Mouse (Mus musculus): Measurements from ENCODE around the gene C1s1. TPM values are rescaled to one million over a fixed set of nuclear protein-coding genes. Genes with fewer than 3 reads are reported as not detected.
"Not testable (repeated sequence)": the region's sequence is repeated elsewhere in the genome, so short reads cannot be mapped to it uniquely, and the experiment has no call there.

Gene C1s1
- polyA plus RNA-seq (2015; fragmentation: Nextera tagmentation; extraction: Ambion mirVana), result 118 and 130 TPM in 2 replicates

DNA sequence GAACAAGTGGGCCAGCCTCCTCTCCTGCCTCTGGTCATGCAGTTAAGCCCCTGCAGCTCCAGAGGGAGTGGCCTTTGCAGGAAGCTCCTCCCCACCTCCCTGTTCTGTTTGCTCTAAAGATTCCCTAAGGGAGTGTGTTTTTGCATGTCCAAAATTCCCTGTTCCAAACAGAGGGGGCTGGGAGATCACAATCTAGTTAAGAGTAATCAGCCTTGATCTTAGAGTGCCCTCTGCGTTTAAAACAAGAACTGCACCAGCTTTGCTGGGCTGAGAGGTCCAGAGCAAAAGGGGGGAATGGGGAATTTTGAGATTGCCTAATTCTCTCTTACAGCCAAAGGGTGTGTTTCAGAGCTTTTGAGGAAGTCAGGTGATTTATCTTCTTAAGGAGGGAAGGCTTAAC, at the start of gene C1s1:
Gene C1s1, minus strand, starts transcription at position 76 of the 400 bp plus-strand sequence.
- not testable (repeated sequence) for H3K4me1 ChIP-seq (ENCODE audit: insufficient read depth); H3K27me3 ChIP-seq (ENCODE audit: insufficient read depth, low read length); H3K9ac ChIP-seq (replicated peaks); H3K36me3 ChIP-seq (replicated peaks; ENCODE audit: insufficient read depth, low read length); H3K9me3 ChIP-seq (ENCODE audit: low read length)
- WGBS (ENCODE audit: insufficient replicate concordance), result 0% methylated on average over 1 of the region's 1 CpGs
- Histone ChIP-seq H3K4me3 (ENCODE audit: low read depth, low read length) (peak within 1 kb of the TSS; percentile 29; the same call in 1 of the 2 replicates), H3K4me2 (ENCODE audit: low read depth, low read length) (peak within 1 kb of the TSS; percentile 59), H3K27ac (ENCODE audit: low read depth) (peak within 1 kb of the TSS; percentile 55; the same call in 1 of the 2 replicates)
- TF ChIP-seq CTCF (IDR thresholded peaks at IDR 0.05; ENCODE audit: low read depth), result peak; percentile 66
- DNase-seq (peak; percentile 57), ATAC-seq (peak; percentile 85)

DNA sequence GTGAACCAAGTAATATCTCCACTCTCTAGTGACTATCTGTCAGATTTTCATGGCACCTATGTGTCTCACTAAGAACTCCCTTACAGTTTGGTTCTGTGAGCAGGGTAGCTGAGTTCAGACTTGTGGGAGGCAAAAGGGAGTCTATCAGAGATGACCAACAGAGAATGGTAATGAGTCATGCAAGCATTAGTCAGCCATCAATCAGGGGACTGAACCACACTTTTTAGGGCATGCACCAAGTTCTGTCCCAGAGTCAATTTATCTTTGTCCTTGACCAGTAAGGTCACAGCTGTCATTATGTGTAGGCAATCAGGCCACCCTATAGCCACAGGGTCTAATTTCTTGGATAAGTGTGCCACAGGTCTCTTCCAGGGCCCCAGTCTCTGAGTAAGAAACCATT, 46.6 kb upstream of the C1s1 start:
- Histone ChIP-seq H3K9me3 (ENCODE audit: low read length) (no peaks in the 10 kb centered on the region), H3K36me3 (replicated peaks; ENCODE audit: insufficient read depth, low read length) (no peaks in the 10 kb centered on the region), H3K4me1 (ENCODE audit: insufficient read depth) (peaks cover 2% of the 10 kb centered on the region; the same call in 1 of the 2 replicates), H3K9ac (replicated peaks) (no peak overlapping the region), H3K27me3 (ENCODE audit: insufficient read depth, low read length) (no peaks in the 10 kb centered on the region), H3K4me3 (ENCODE audit: low read depth, low read length) (no peak overlapping the region), H3K4me2 (ENCODE audit: low read depth, low read length) (no peak overlapping the region), H3K27ac (ENCODE audit: low read depth) (no peak overlapping the region)
- no peak for ATAC-seq
- TF ChIP-seq EP300 (IDR thresholded peaks at IDR 0.05; ENCODE audit: low read depth) (no peak), CTCF (IDR thresholded peaks at IDR 0.05; ENCODE audit: low read depth) (no peak)
- no peak for DNase-seq

DNA sequence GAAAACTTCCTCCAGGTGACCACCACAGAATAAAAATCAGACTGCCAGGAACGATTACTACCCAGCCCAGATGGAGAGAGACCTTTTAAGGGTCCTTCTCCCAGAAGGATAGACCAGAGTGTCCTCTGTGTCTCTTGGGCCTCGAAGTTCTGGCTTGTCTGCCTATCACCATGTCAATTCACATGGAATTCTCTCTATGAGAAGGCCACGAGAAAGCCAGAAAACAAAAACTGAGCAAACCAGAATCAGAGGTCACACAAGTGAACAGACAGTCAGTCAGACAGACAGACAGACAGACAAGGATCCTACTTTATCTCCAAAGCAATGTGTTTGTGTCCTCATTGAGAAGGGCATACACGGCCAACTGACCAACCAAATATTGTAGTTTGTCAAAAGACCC, 44.1 kb upstream of the C1s1 start:
- ATAC-seq (no peak), DNase-seq (no peak)
- no peak overlapping the region for H3K9ac ChIP-seq (replicated peaks)
- H3K4me1 ChIP-seq (ENCODE audit: insufficient read depth), result peaks cover 2% of the 10 kb centered on the region; the same call in 1 of the 2 replicates
- H3K36me3 ChIP-seq (replicated peaks; ENCODE audit: insufficient read depth, low read length), result no peaks in the 10 kb centered on the region
- no peaks in the 10 kb centered on the region for H3K27me3 ChIP-seq (ENCODE audit: insufficient read depth, low read length)
- 54% methylated on average over 4 of the region's 4 CpGs for WGBS (ENCODE audit: insufficient replicate concordance)
- no peaks in the 10 kb centered on the region for H3K9me3 ChIP-seq (ENCODE audit: low read length)
- H3K4me3 ChIP-seq (ENCODE audit: low read depth, low read length), result no peak overlapping the region
- H3K4me2 ChIP-seq (ENCODE audit: low read depth, low read length), result no peak overlapping the region
- 0 out of 2 replicates have a peak overlapping the region, but pooled peaks have one; percentile 37 for H3K27ac ChIP-seq (ENCODE audit: low read depth)
- TF ChIP-seq CTCF (IDR thresholded peaks at IDR 0.05; ENCODE audit: low read depth) (no peak), EP300 (IDR thresholded peaks at IDR 0.05; ENCODE audit: low read depth) (no peak)

DNA sequence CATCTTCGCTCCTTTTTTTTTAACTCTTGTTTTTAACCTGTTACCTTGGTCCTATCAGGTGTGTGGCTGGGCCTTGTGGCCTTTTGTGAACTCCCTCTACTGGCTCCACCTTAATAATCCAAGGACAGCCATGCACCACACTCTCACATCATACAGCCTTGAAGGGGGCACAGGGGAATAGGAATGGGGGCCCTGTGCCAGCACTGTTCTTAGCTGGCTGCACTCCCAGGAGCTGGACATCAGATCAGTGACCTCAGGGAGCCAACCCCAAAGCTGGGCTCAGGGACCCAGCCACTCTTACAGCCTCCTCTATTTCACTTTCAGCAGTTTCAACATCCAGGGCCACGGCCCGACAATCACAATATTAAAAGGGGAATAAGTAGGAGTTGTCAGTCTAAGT, 43.6 kb upstream of the C1s1 start:
- Histone ChIP-seq H3K27me3 (ENCODE audit: insufficient read depth, low read length) (no peaks in the 10 kb centered on the region), H3K36me3 (replicated peaks; ENCODE audit: insufficient read depth, low read length) (no peaks in the 10 kb centered on the region), H3K4me2 (ENCODE audit: low read depth, low read length) (no peak overlapping the region), H3K9me3 (ENCODE audit: low read length) (no peaks in the 10 kb centered on the region), H3K9ac (replicated peaks) (no peak overlapping the region), H3K4me3 (ENCODE audit: low read depth, low read length) (no peak overlapping the region), H3K27ac (ENCODE audit: low read depth) (0 out of 2 replicates have a peak overlapping the region, but pooled peaks have one; percentile 37), H3K4me1 (ENCODE audit: insufficient read depth) (peaks cover 2% of the 10 kb centered on the region; the same call in 1 of the 2 replicates)
- WGBS (ENCODE audit: insufficient replicate concordance), result 53% methylated on average over 3 of the region's 3 CpGs
- DNase-seq, result peak; percentile 30
- ATAC-seq, result peak; percentile 47
- TF ChIP-seq CTCF (IDR thresholded peaks at IDR 0.05; ENCODE audit: low read depth), result no peak
- no peak for TF ChIP-seq EP300 (IDR thresholded peaks at IDR 0.05; ENCODE audit: low read depth)

DNA sequence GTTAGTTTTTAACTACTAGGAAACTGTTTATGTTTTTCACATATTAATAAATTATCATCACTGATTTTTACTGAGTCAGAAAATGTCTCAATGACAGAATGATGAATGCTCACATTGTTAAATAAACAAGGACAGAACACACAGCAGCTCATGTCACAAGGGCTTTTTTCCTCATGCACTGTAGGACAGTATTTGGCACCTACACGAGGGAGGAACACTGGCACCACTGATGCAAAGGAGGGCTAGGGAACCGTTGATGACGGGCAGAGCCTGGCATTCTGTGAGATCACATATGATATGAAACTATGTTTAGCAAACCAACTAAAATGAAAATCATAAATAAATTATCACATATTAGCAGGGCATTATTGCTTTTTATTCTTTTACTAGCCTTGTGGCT, 42.8 kb upstream of the C1s1 start:
- ATAC-seq (no peak), DNase-seq (no peak)
- no peaks in the 10 kb centered on the region for H3K27me3 ChIP-seq (ENCODE audit: insufficient read depth, low read length)
- no peak overlapping the region for H3K4me2 ChIP-seq (ENCODE audit: low read depth, low read length)
- H3K27ac ChIP-seq (ENCODE audit: low read depth), result no peak overlapping the region
- H3K4me1 ChIP-seq (ENCODE audit: insufficient read depth), result peaks cover 2% of the 10 kb centered on the region; the same call in 1 of the 2 replicates
- no peaks in the 10 kb centered on the region for H3K9me3 ChIP-seq (ENCODE audit: low read length)
- H3K4me3 ChIP-seq (ENCODE audit: low read depth, low read length), result no peak overlapping the region
- TF ChIP-seq CTCF (IDR thresholded peaks at IDR 0.05; ENCODE audit: low read depth), result no peak
- no peak for TF ChIP-seq EP300 (IDR thresholded peaks at IDR 0.05; ENCODE audit: low read depth)
- H3K36me3 ChIP-seq (replicated peaks; ENCODE audit: insufficient read depth, low read length), result no peaks in the 10 kb centered on the region
- no peak overlapping the region for H3K9ac ChIP-seq (replicated peaks)
- 71% methylated on average over 3 of the region's 3 CpGs for WGBS (ENCODE audit: insufficient replicate concordance)

DNA sequence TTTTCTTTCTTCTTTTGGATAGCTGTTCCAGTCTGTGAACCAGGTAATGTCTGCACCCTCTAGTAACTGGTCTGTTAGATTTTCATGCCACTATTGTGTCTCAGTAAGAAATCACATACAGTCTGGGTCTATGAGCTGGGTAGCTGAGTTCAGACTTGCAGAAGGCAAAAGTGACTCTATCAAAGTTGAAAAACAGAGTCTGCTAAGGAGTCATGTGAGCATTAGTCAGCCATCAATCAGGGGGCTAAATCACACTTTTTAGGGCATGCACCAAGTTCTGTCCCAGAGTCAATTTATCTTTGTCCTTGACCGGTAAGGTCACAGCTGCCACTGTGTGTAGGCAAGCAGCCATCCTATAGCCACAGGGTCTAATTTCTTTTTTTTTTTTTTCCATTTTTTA, 40.1 kb upstream of the C1s1 start:
- H3K4me2 ChIP-seq (ENCODE audit: low read depth, low read length), result no peak overlapping the region
- WGBS (ENCODE audit: insufficient replicate concordance), result 75% methylated on average over 1 of the region's 1 CpGs
- H3K4me1 ChIP-seq (ENCODE audit: insufficient read depth), result peaks cover 2% of the 10 kb centered on the region; the same call in 1 of the 2 replicates
- no peak overlapping the region for H3K4me3 ChIP-seq (ENCODE audit: low read depth, low read length)
- H3K9me3 ChIP-seq (ENCODE audit: low read length), result no peaks in the 10 kb centered on the region
- H3K27me3 ChIP-seq (ENCODE audit: insufficient read depth, low read length), result no peaks in the 10 kb centered on the region
- H3K36me3 ChIP-seq (replicated peaks; ENCODE audit: insufficient read depth, low read length), result no peaks in the 10 kb centered on the region
- no peak for TF ChIP-seq EP300 (IDR thresholded peaks at IDR 0.05; ENCODE audit: low read depth)
- no peak for TF ChIP-seq CTCF (IDR thresholded peaks at IDR 0.05; ENCODE audit: low read depth)
- DNase-seq, result no peak
- H3K27ac ChIP-seq (ENCODE audit: low read depth), result no peak overlapping the region
- H3K9ac ChIP-seq (replicated peaks), result no peak overlapping the region
- no peak for ATAC-seq

DNA sequence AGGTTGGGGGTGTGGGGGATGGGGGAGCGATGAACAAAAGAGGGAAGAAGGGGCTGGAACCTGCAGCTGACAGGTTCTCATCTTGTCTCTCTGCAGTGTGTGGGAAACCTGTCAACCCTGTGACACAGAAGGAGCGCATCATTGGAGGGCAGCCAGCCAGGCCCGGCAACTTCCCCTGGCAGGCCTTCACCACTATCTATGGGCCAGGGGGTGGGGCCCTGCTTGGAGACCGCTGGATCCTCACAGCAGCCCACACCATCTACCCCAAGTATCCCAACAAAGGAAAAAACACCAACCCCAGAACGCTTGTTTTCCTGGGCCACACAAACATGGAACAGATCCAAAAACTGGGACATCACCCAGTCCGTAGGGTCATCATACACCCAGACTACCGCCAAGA, 38.0 kb upstream of the C1s1 start:
- not testable (repeated sequence) for H3K36me3 ChIP-seq (replicated peaks; ENCODE audit: insufficient read depth, low read length); ATAC-seq; H3K4me3 ChIP-seq (ENCODE audit: low read depth, low read length); DNase-seq; H3K4me1 ChIP-seq (ENCODE audit: insufficient read depth); H3K9ac ChIP-seq (replicated peaks); H3K27me3 ChIP-seq (ENCODE audit: insufficient read depth, low read length); H3K9me3 ChIP-seq (ENCODE audit: low read length); H3K27ac ChIP-seq (ENCODE audit: low read depth); H3K4me2 ChIP-seq (ENCODE audit: low read depth, low read length)
- WGBS (ENCODE audit: insufficient replicate concordance), result 76% methylated on average over 6 of the region's 7 CpGs

DNA sequence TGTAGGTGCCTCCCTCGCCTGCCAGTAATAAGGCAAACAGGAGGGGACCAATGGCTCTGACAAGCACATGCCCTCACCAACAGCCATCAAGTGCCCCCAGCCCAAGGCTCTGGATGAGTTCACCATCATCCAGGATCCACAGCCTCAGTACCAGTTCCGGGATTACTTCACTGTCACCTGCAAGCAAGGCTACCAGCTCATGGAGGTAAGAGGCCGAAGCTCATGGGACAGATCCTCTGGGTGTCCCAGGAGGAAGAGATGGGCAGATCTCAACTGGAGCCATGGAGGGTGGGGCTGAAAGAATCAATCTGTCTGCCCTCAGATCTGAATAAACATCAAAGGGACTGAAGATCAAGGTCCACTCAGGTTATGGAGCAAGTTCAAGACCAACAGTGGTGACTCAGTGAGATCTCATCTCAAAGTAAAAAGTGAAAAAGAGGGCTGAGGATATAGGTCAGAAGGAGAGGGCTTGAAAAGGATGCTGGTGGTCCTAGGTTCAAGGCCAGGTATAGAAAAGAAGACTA, 33.1 kb upstream of the C1s1 start:
- H3K4me1 ChIP-seq (ENCODE audit: insufficient read depth); H3K27me3 ChIP-seq (ENCODE audit: insufficient read depth, low read length); H3K36me3 ChIP-seq (replicated peaks; ENCODE audit: insufficient read depth, low read length); DNase-seq; H3K9me3 ChIP-seq (ENCODE audit: low read length); H3K4me3 ChIP-seq (ENCODE audit: low read depth, low read length); H3K4me2 ChIP-seq (ENCODE audit: low read depth, low read length); H3K9ac ChIP-seq (replicated peaks); H3K27ac ChIP-seq (ENCODE audit: low read depth): not testable (repeated sequence)
- WGBS (ENCODE audit: insufficient replicate concordance), result 69% methylated on average over 3 of the region's 3 CpGs
- ATAC-seq, result peak; percentile 50
